23 mouse cellular contexts compared by ENCODE assay signal in the genomic region with DNA sequence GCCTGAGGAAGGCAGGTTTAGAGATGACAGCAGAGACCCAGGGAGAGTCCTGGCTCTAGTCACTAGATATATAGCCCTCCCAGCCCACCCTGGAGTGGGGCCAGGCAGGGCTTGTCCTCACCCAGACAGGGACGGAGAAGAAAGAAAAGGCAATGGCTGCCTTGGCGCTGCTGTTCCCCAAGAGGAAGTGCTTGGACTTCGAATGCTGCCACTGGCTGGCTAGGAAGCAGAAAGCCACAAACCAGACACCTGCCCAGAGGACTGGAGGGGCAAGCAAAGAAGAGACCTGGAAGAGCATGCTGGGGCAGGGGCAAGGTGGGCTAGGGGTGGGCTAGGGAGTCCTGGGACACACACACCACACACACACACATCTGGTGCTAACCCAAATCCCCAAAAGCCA. TPM values are rescaled to one million over a fixed set of nuclear protein-coding genes. Genes with fewer than 3 reads are reported as not detected.
DNase-seq lines count a peak whose midpoint lies in the region; ATAC-seq and TF ChIP-seq lines count a peak whose summit lies in the region.
"Had no signal": no experiment of that assay in that cellular context is flagged by ENCODE, and none has a peak within 500 bp of the region (broad histone marks: within the 10 kb centered on the region; RNA-seq: fewer than 3 reads in every experiment).

No protein-coding gene starts in this region.

- H3K27ac ChIP-seq in heart, embryonic 10.5 days: 0 out of 2 replicates have a peak overlapping the region, but pooled peaks have one; percentile 30
- no peak overlapping the region for H3K27ac ChIP-seq in heart, embryonic 11.5 days (ENCODE audit: low read depth, low read length)
- no peak overlapping the region for H3K27ac ChIP-seq in kidney, postnatal 0 days
- H3K27ac ChIP-seq in stomach, embryonic 16.5 days (ENCODE audit: low read length): no peak overlapping the region
- H3K27ac ChIP-seq in stomach, postnatal 0 days (replicated peaks): no peak overlapping the region
- H3K27ac ChIP-seq in neural tube, embryonic 14.5 days (ENCODE audit: low read depth, low read length): no peak overlapping the region
- H3K27ac ChIP-seq: forebrain, embryonic 12.5 days; hindbrain, embryonic 15.5 days; left cerebral cortex, adult 2 months; limb, embryonic 12.5 days; liver, embryonic 14.5 days had no signal

- no peaks in the 10 kb centered on the region for H3K27me3 ChIP-seq in heart, embryonic 10.5 days (ENCODE audit: insufficient read depth, poor library complexity, severe bottlenecking)
- H3K27me3 ChIP-seq in heart, embryonic 11.5 days (ENCODE audit: control insufficient read depth, insufficient read depth, low read length): no peaks in the 10 kb centered on the region
- H3K27me3 ChIP-seq in kidney, postnatal 0 days (ENCODE audit: insufficient read depth, low read length): no peaks in the 10 kb centered on the region
- H3K27me3 ChIP-seq in stomach, embryonic 16.5 days (ENCODE audit: control insufficient read depth, insufficient read depth, low read length): no peaks in the 10 kb centered on the region
- H3K27me3 ChIP-seq in stomach, postnatal 0 days (ENCODE audit: control insufficient read depth, insufficient read depth, low read length): no peaks in the 10 kb centered on the region
- H3K27me3 ChIP-seq in neural tube, embryonic 14.5 days (ENCODE audit: control insufficient read depth, insufficient read depth, low read length): no peaks in the 10 kb centered on the region
- H3K27me3 ChIP-seq: CH12.LX; hindbrain, embryonic 15.5 days; limb, embryonic 12.5 days; megakaryocyte, embryonic 14.5 days had no signal

- ATAC-seq in heart, embryonic 11.5 days (replicated peaks; ENCODE audit: insufficient number of reproducible peaks, low FRiP score, low TSS enrichment): no peak
- no peak for ATAC-seq in kidney, postnatal 0 days (replicated peaks; ENCODE audit: low FRiP score, low read depth)
- no peak for ATAC-seq in stomach, embryonic 16.5 days (ENCODE audit: insufficient read depth, low FRiP score)
- ATAC-seq in stomach, postnatal 0 days (ENCODE audit: low FRiP score, low TSS enrichment): no peak
- ATAC-seq in neural tube, embryonic 14.5 days (ENCODE audit: low read depth): no peak; the same call in 1 of the 2 replicates
- ATAC-seq: lung, postnatal 0 days had no signal

- no peak for TF ChIP-seq CTCF in kidney, postnatal 0 days (IDR thresholded peaks at IDR 0.05; ENCODE audit: low read depth)
- no peak for TF ChIP-seq CTCF in stomach, postnatal 0 days (IDR thresholded peaks at IDR 0.05; ENCODE audit: low read depth)

- WGBS in heart, embryonic 10.5 days: 58% methylated on average over 3 of the region's 3 CpGs
- WGBS in heart, embryonic 11.5 days (ENCODE audit: insufficient replicate concordance): 38% methylated on average over 3 of the region's 3 CpGs
- WGBS in kidney, postnatal 0 days: 42% methylated on average over 3 of the region's 3 CpGs
- 52% methylated on average over 3 of the region's 3 CpGs for WGBS in stomach, embryonic 16.5 days
- WGBS in stomach, postnatal 0 days: 45% methylated on average over 3 of the region's 3 CpGs
- 54% methylated on average over 3 of the region's 3 CpGs for WGBS in neural tube, embryonic 14.5 days

- no peak overlapping the region for H3K4me3 ChIP-seq in heart, embryonic 10.5 days
- no peak overlapping the region for H3K4me3 ChIP-seq in heart, embryonic 11.5 days (ENCODE audit: low read depth, low read length)
- no peak overlapping the region for H3K4me3 ChIP-seq in kidney, postnatal 0 days (replicated peaks; ENCODE audit: low read depth, low read length)
- H3K4me3 ChIP-seq in stomach, embryonic 16.5 days (replicated peaks; ENCODE audit: low read length): no peak overlapping the region
- no peak overlapping the region for H3K4me3 ChIP-seq in stomach, postnatal 0 days (ENCODE audit: low read depth, low read length)
- H3K4me3 ChIP-seq in neural tube, embryonic 14.5 days (ENCODE audit: low read depth, low read length): no peak overlapping the region
- H3K4me3 ChIP-seq: forebrain, embryonic 12.5 days; hindbrain, embryonic 15.5 days; left cerebral cortex, adult 2 months; limb, embryonic 12.5 days; megakaryocyte, embryonic 14.5 days had no signal

- no peak overlapping the region for H3K9ac ChIP-seq in heart, embryonic 11.5 days (ENCODE audit: low read depth, low read length)
- 0 out of 2 replicates have a peak overlapping the region, but pooled peaks have one; percentile 23 for H3K9ac ChIP-seq in kidney, postnatal 0 days (ENCODE audit: low read depth, low read length)
- 0 out of 2 replicates have a peak overlapping the region, but pooled peaks have one; percentile 14 for H3K9ac ChIP-seq in stomach, embryonic 16.5 days (ENCODE audit: low read length)
- H3K9ac ChIP-seq in stomach, postnatal 0 days (ENCODE audit: low read length): no peak overlapping the region
- H3K9ac ChIP-seq in neural tube, embryonic 14.5 days (replicated peaks; ENCODE audit: low read depth, low read length): peak overlapping the region; percentile 21; the same call in 1 of the 2 replicates
- H3K9ac ChIP-seq: forebrain, embryonic 12.5 days; hindbrain, embryonic 15.5 days; limb, embryonic 12.5 days; liver, embryonic 14.5 days had no signal

- no peak for TF ChIP-seq EP300 in stomach, postnatal 0 days (optimal IDR thresholded peaks at IDR 0.05)

- H3K36me3 ChIP-seq in heart, embryonic 10.5 days: peaks cover 37% of the 10 kb centered on the region
- H3K36me3 ChIP-seq in heart, embryonic 11.5 days (ENCODE audit: control insufficient read depth, insufficient read depth, low read length): peaks cover 25% of the 10 kb centered on the region
- peaks cover 26% of the 10 kb centered on the region for H3K36me3 ChIP-seq in kidney, postnatal 0 days (ENCODE audit: insufficient read depth, low read length)
- H3K36me3 ChIP-seq in stomach, embryonic 16.5 days (ENCODE audit: control insufficient read depth, insufficient read depth, low read length): peaks cover 18% of the 10 kb centered on the region
- peaks cover 20% of the 10 kb centered on the region for H3K36me3 ChIP-seq in stomach, postnatal 0 days (ENCODE audit: control insufficient read depth, insufficient read depth, low read length)
- H3K36me3 ChIP-seq in neural tube, embryonic 14.5 days (ENCODE audit: control insufficient read depth, insufficient read depth, low read length): peaks cover 18% of the 10 kb centered on the region

- H3K9me3 ChIP-seq in heart, embryonic 10.5 days: no peaks in the 10 kb centered on the region
- H3K9me3 ChIP-seq in heart, embryonic 11.5 days (replicated peaks; ENCODE audit: control insufficient read depth, low read length): no peaks in the 10 kb centered on the region
- H3K9me3 ChIP-seq in kidney, postnatal 0 days (replicated peaks; ENCODE audit: low read length): no peaks in the 10 kb centered on the region
- no peaks in the 10 kb centered on the region for H3K9me3 ChIP-seq in stomach, embryonic 16.5 days (replicated peaks; ENCODE audit: control insufficient read depth, low read length)
- H3K9me3 ChIP-seq in stomach, postnatal 0 days (ENCODE audit: control insufficient read depth, low read length): no peaks in the 10 kb centered on the region
- H3K9me3 ChIP-seq in neural tube, embryonic 14.5 days (ENCODE audit: control insufficient read depth, low read length): no peaks in the 10 kb centered on the region
- H3K9me3 ChIP-seq: forebrain, embryonic 12.5 days; hindbrain, embryonic 15.5 days; limb, embryonic 12.5 days; megakaryocyte, embryonic 14.5 days had no signal

- H3K4me2 ChIP-seq in heart, embryonic 11.5 days: no peak overlapping the region
- no peak overlapping the region for H3K4me2 ChIP-seq in kidney, postnatal 0 days (ENCODE audit: low read length)
- H3K4me2 ChIP-seq in stomach, embryonic 16.5 days (ENCODE audit: low read depth, low read length): no peak overlapping the region
- no peak overlapping the region for H3K4me2 ChIP-seq in stomach, postnatal 0 days (replicated peaks; ENCODE audit: low read depth)
- H3K4me2 ChIP-seq in neural tube, embryonic 14.5 days (ENCODE audit: low read depth, low read length): no peak overlapping the region
- H3K4me2 ChIP-seq: forebrain, embryonic 12.5 days; hindbrain, embryonic 15.5 days; limb, embryonic 12.5 days had no signal

- DNase-seq in heart, embryonic 10.5 days (ENCODE audit: low spot score): no peak
- DNase-seq in kidney, postnatal 0 days (ENCODE audit: low spot score): no peak
- no peak for DNase-seq in kidney, postnatal 10 days
- no peak for DNase-seq in stomach, postnatal 0 days (ENCODE audit: low spot score)
- DNase-seq in thymus, postnatal 25 days: no peak
- DNase-seq: adrenal gland, postnatal 14 days; gastrocnemius, postnatal 10 days; heart, adult 18-20 months; kidney, adult 18-20 months; kidney, postnatal 36 days; right cerebral cortex, postnatal 4 days; thymus, postnatal 36 days had no signal

- peaks cover 4% of the 10 kb centered on the region; the same call in 1 of the 2 replicates for H3K4me1 ChIP-seq in heart, embryonic 10.5 days
- H3K4me1 ChIP-seq in heart, embryonic 11.5 days (ENCODE audit: control insufficient read depth, insufficient read depth, low read length): no peaks in the 10 kb centered on the region
- H3K4me1 ChIP-seq in kidney, postnatal 0 days (replicated peaks; ENCODE audit: insufficient read depth, low read length): no peaks in the 10 kb centered on the region
- no peaks in the 10 kb centered on the region for H3K4me1 ChIP-seq in stomach, embryonic 16.5 days (ENCODE audit: control insufficient read depth, insufficient read depth, low read length)
- H3K4me1 ChIP-seq in stomach, postnatal 0 days (replicated peaks; ENCODE audit: control insufficient read depth, insufficient read depth): no peaks in the 10 kb centered on the region
- no peaks in the 10 kb centered on the region for H3K4me1 ChIP-seq in neural tube, embryonic 14.5 days (ENCODE audit: control insufficient read depth, insufficient read depth, low read length)
- H3K4me1 ChIP-seq: forebrain, embryonic 12.5 days; hindbrain, embryonic 15.5 days; limb, embryonic 12.5 days had no signal

RNA-seq across cellular contexts. Expression of gene Grin2d, which starts 9.1 kb away (rescaled TPM):
- 0.10 and 0.18 TPM in 2 replicates for polyA plus RNA-seq in heart, embryonic 10.5 days (2016; fragmentation: Nextera tagmentation; extraction: Ambion mirVana)
- 0.11 TPM in 2 replicates for polyA plus RNA-seq in heart, embryonic 11.5 days (2014; fragmentation: Nextera tagmentation; extraction: Ambion mirVana)
- polyA plus RNA-seq in kidney, postnatal 0 days (2015; fragmentation: Nextera tagmentation; extraction: Ambion mirVana): 0.29 and 0.32 TPM in 2 replicates
- polyA plus RNA-seq in stomach, embryonic 16.5 days (2015; fragmentation: Nextera tagmentation; extraction: Ambion mirVana): 0.23 and 0.40 TPM in 2 replicates
- 0.35 and 0.38 TPM in 2 replicates for polyA plus RNA-seq in stomach, postnatal 0 days (2015; fragmentation: Nextera tagmentation; extraction: Ambion mirVana)
- 3.4 and 4.3 TPM in 2 replicates for polyA plus RNA-seq in neural tube, embryonic 14.5 days (2014; fragmentation: Nextera tagmentation; extraction: Ambion mirVana)

RNA-seq across cellular contexts. Expression of gene Syngr4, which starts 9.3 kb away (rescaled TPM):
- 0.99 and 1.5 TPM in 2 replicates for polyA plus RNA-seq in heart, embryonic 10.5 days (2016; fragmentation: Nextera tagmentation; extraction: Ambion mirVana)
- 0.54 and 1.3 TPM in 2 replicates for polyA plus RNA-seq in heart, embryonic 11.5 days (2014; fragmentation: Nextera tagmentation; extraction: Ambion mirVana)
- polyA plus RNA-seq in kidney, postnatal 0 days (2015; fragmentation: Nextera tagmentation; extraction: Ambion mirVana): 0.96 and 1.6 TPM in 2 replicates
- polyA plus RNA-seq in stomach, embryonic 16.5 days (2015; fragmentation: Nextera tagmentation; extraction: Ambion mirVana): 0.49 and 1.2 TPM in 2 replicates
- 0.46 and 0.79 TPM in 2 replicates for polyA plus RNA-seq in stomach, postnatal 0 days (2015; fragmentation: Nextera tagmentation; extraction: Ambion mirVana)
- 0.37 TPM in 1 of 2 replicates, not detected in the other for polyA plus RNA-seq in neural tube, embryonic 14.5 days (2014; fragmentation: Nextera tagmentation; extraction: Ambion mirVana)
- polyA plus RNA-seq: hindbrain, embryonic 15.5 days had no signal

RNA-seq across cellular contexts. Expression of gene Tmem143, which starts 9.5 kb away (rescaled TPM):
- 5.8 and 6.5 TPM in 2 replicates for polyA plus RNA-seq in heart, embryonic 10.5 days (2016; fragmentation: Nextera tagmentation; extraction: Ambion mirVana)
- 5.5 and 5.8 TPM in 2 replicates for polyA plus RNA-seq in heart, embryonic 11.5 days (2014; fragmentation: Nextera tagmentation; extraction: Ambion mirVana)
- polyA plus RNA-seq in kidney, postnatal 0 days (2015; fragmentation: Nextera tagmentation; extraction: Ambion mirVana): 6.2 and 6.7 TPM in 2 replicates
- polyA plus RNA-seq in stomach, embryonic 16.5 days (2015; fragmentation: Nextera tagmentation; extraction: Ambion mirVana): 4.2 and 6.0 TPM in 2 replicates
- 3.1 and 3.2 TPM in 2 replicates for polyA plus RNA-seq in stomach, postnatal 0 days (2015; fragmentation: Nextera tagmentation; extraction: Ambion mirVana)
- polyA plus RNA-seq in neural tube, embryonic 14.5 days (2014; fragmentation: Nextera tagmentation; extraction: Ambion mirVana): 4.0 and 4.8 TPM in 2 replicates

RNA-seq across cellular contexts. Expression of gene Kdelr1, which starts 14.7 kb away (rescaled TPM):
- polyA plus RNA-seq in heart, embryonic 10.5 days (2016; fragmentation: Nextera tagmentation; extraction: Ambion mirVana): 44.1 and 57.5 TPM in 2 replicates
- 76.0 and 115 TPM in 2 replicates for polyA plus RNA-seq in heart, embryonic 11.5 days (2014; fragmentation: Nextera tagmentation; extraction: Ambion mirVana)
- polyA plus RNA-seq in kidney, postnatal 0 days (2015; fragmentation: Nextera tagmentation; extraction: Ambion mirVana): 81.3 and 84.5 TPM in 2 replicates
- 76.7 and 87.0 TPM in 2 replicates for polyA plus RNA-seq in stomach, embryonic 16.5 days (2015; fragmentation: Nextera tagmentation; extraction: Ambion mirVana)
- polyA plus RNA-seq in stomach, postnatal 0 days (2015; fragmentation: Nextera tagmentation; extraction: Ambion mirVana): 49.8 and 54.6 TPM in 2 replicates
- polyA plus RNA-seq in neural tube, embryonic 14.5 days (2014; fragmentation: Nextera tagmentation; extraction: Ambion mirVana): 67.9 and 98.6 TPM in 2 replicates

RNA-seq across cellular contexts. Expression of gene Emp3, which starts 34.0 kb away (rescaled TPM):
- 45.0 and 46.1 TPM in 2 replicates for polyA plus RNA-seq in heart, embryonic 10.5 days (2016; fragmentation: Nextera tagmentation; extraction: Ambion mirVana)
- 62.4 and 65.3 TPM in 2 replicates for polyA plus RNA-seq in heart, embryonic 11.5 days (2014; fragmentation: Nextera tagmentation; extraction: Ambion mirVana)
- polyA plus RNA-seq in kidney, postnatal 0 days (2015; fragmentation: Nextera tagmentation; extraction: Ambion mirVana): 170 and 171 TPM in 2 replicates
- polyA plus RNA-seq in stomach, embryonic 16.5 days (2015; fragmentation: Nextera tagmentation; extraction: Ambion mirVana): 197 and 224 TPM in 2 replicates
- 135 and 151 TPM in 2 replicates for polyA plus RNA-seq in stomach, postnatal 0 days (2015; fragmentation: Nextera tagmentation; extraction: Ambion mirVana)
- polyA plus RNA-seq in neural tube, embryonic 14.5 days (2014; fragmentation: Nextera tagmentation; extraction: Ambion mirVana): 5.3 and 36.4 TPM in 2 replicates

Comparison
In these comparisons a context has a peak if more than half of its experiments do, and no peak if none do; other contexts are left out.
1. H3K9ac ChIP-seq: peak in kidney, postnatal 0 days (single experiment), stomach, embryonic 16.5 days (single experiment) and neural tube, embryonic 14.5 days (single experiment); none in heart, embryonic 11.5 days (single experiment) and stomach, postnatal 0 days (single experiment).